Mouse (Mus musculus) stomach, embryonic 16.5 days (tissue): ENCODE measurements around the gene Kbtbd3. TPM values are rescaled to one million over a fixed set of nuclear protein-coding genes. Genes with fewer than 3 reads are reported as not detected.
A peak's percentile ranks its signal among the peaks of the same experiment; 100 is the strongest.

ENCODE experiments used
- ATAC-seq: fragments of 200-750 bp; cut with Nextera tagmentation; 2 replicates; pipeline ENCODE4 v1.8.0; 2017; ENCODE audit warnings: moderate number of reproducible peaks, moderate TSS enrichment; ENCODE audit not compliant: insufficient read depth, low FRiP score
- H3K27ac ChIP-seq: fragments of 300-500 bp; sonication (generic); 2 replicates; pipeline ENCODE4 v1.5.1; 2014; ENCODE audit warnings: low read length
- H3K27me3 ChIP-seq: fragments of 300-500 bp; sonication (generic); 2 replicates; pipeline ENCODE4 v1.6.1; 2014; ENCODE audit warnings: low read length, control low read depth, mixed read lengths; ENCODE audit not compliant: control insufficient read depth, insufficient read depth
- H3K36me3 ChIP-seq: fragments of 300-500 bp; sonication (generic); 2 replicates; pipeline ENCODE4 v1.6.1; 2014; ENCODE audit warnings: low read length; ENCODE audit not compliant: control insufficient read depth, insufficient read depth
- H3K4me1 ChIP-seq: fragments of 300-500 bp; sonication (generic); 2 replicates; pipeline ENCODE4 v1.6.1; 2014; ENCODE audit warnings: low read length, control low read depth, mixed read lengths; ENCODE audit not compliant: control insufficient read depth, insufficient read depth
- H3K4me2 ChIP-seq: fragments of 300-500 bp; sonication (generic); 2 replicates; pipeline ENCODE4 v1.6.1; 2014; ENCODE audit warnings: low read depth, low read length, mixed read lengths
- H3K4me3 ChIP-seq: fragments of 300-500 bp; sonication (generic); replicated peaks from 2 replicates; pipeline ENCODE4 v1.5.1; 2014; ENCODE audit warnings: mild to moderate bottlenecking, low read length
- H3K9ac ChIP-seq: fragments of 300-500 bp; sonication (generic); 2 replicates; pipeline ENCODE4 v1.6.1; 2014; ENCODE audit warnings: low read length
- H3K9me3 ChIP-seq: fragments of 300-500 bp; sonication (generic); replicated peaks from 2 replicates; pipeline ENCODE4 v1.6.1; 2016; ENCODE audit warnings: low read length, control low read depth; ENCODE audit not compliant: control insufficient read depth
- WGBS: fragments of 180-500 bp; shearing (Covaris S2); extraction: QIAGEN DNeasy Blood & Tissue Kit; methylation state at CpG from one replicate; pipeline ENCODE4 v1.1.7; 2014; 5-methylcytosine and 5-hydroxymethylcytosine counted together
- polyA plus RNA-seq: library from polyadenylated mRNA; unstranded; fragments of >200 nt; fragmentation: Nextera tagmentation; extraction: Ambion mirVana; gene quantifications from 2 replicates; pipeline ENCODE4 v1.2.1, GENCODE M21; 2015

Kbtbd3 gene
- 6.2 and 7.8 TPM in 2 replicates for polyA plus RNA-seq

DNA sequence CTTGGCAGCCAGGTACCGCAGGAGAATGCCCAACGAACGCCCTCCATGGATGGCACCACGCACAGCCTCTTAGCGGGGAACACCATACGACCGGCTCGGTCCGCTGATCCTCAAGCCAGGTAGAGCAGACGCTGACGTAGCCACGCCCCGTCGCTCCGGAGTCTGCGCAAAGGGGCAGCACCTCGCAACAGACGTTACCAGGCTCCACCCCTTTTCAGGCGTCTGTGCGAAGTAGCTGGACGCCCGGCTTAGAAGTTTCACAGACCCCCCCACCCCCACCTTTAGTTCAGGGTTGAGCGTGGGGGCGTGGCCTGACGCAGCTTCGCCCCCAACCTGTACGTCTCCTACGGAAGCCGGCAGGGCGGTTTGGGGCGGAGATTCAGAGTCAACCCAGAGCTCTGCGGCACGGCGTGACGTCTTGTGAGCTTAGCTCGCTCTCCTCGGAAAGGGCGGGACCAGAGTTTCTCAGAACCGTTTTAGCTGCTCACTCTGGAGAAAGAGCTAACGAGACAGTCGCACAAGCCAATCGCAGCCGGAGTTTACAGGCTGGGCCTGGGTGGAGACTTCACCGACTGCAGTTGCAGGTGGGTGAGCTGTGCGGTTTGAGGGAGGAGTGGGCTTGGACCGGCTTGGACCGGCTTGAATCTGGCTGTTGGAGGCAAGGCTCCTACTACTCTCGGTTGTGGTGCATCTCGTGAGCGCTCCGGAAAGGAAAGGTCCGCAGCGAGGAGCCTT is at the start of gene Kbtbd3, which contains the start of gene Aasdhppt:
TSS of gene Kbtbd3 (plus strand) at position 483 of the 735 bp plus-strand sequence.
TSS of gene Aasdhppt (minus strand) at position 121 of the 735 bp plus-strand sequence.
- Histone ChIP-seq H3K4me2 (peak within 1 kb of the TSS; percentile 79), H3K27me3 (no peaks in the 10 kb centered on the region), H3K9me3 (no peaks in the 10 kb centered on the region), H3K4me3 (peak within 1 kb of the TSS; percentile 83), H3K36me3 (no peaks in the 10 kb centered on the region), H3K9ac (peak within 1 kb of the TSS; percentile 91), H3K4me1 (peaks cover 14% of the 10 kb centered on the region; the same call in 1 of the 2 replicates), H3K27ac (peak within 1 kb of the TSS; percentile 91)
- ATAC-seq: peak; percentile 98
- WGBS: under 1% methylated on average over 53 of the region's 53 CpGs

DNA sequence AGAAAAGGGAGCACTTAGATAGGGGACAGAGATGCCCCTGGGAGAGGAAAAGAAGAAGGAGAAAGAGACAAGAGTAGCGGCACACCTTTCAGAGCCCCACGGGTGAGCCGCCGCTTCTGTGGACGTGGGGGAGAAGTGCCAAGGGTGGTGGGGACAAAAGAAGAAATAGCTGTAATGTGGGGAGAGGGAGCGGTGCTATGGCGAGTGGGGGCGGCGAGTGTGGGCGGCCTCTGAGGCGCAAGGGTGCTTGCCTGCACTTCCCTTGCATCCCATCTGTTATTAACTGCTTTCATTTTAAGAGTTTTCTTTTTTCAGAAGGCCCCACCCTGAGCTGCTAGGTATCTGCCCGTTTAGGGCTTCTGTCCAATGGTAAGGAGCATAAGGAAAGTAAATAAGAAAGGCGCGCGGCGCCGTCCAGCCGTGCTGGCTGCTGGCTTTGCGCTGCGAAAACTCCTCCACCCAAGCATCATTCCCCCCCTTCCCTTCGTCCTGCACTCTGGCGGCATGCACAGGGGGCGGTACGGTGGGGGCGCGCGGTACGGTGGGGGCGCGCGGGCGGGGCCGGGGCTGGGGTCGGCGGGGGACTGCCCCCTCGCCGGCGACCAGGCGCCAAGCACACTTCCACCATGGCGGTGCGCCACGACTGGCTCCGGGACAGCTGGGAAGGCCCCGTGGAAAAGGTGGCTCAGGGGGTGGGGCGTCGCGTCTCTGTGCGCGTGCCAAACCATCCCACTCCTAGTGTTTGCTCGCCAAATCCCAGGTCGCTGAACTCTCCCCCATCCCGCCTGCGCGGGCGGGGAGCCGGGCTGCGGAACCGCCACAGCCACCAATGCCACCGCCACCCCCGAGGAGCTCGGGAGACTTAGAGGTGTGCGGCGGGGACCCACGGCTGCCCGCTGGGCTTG is 49.5 kb upstream of the Kbtbd3 start:
- ATAC-seq: peak; percentile 50
- 52% methylated on average over 65 of the region's 65 CpGs for WGBS
- no peaks in the 10 kb centered on the region for H3K4me1 ChIP-seq
- no peaks in the 10 kb centered on the region for H3K36me3 ChIP-seq
- no peak overlapping the region for H3K27ac ChIP-seq
- peaks cover 10% of the 10 kb centered on the region for H3K9me3 ChIP-seq
- H3K4me2 ChIP-seq: no peak overlapping the region
- H3K9ac ChIP-seq: no peak overlapping the region
- peak overlapping the region; percentile 28 for H3K4me3 ChIP-seq
- no peaks in the 10 kb centered on the region for H3K27me3 ChIP-seq

GRCm38 (mm10) chr9:4260746-4261090 is 48.9 kb upstream of the Kbtbd3 start:
- H3K9ac ChIP-seq: no peak overlapping the region
- H3K4me3 ChIP-seq: peak overlapping the region; percentile 28
- no peak overlapping the region for H3K27ac ChIP-seq
- H3K4me1 ChIP-seq: no peaks in the 10 kb centered on the region
- H3K9me3 ChIP-seq: peaks cover 10% of the 10 kb centered on the region
- H3K27me3 ChIP-seq: no peaks in the 10 kb centered on the region
- no peak; the same call in 1 of the 2 replicates for ATAC-seq
- no peak overlapping the region for H3K4me2 ChIP-seq
- WGBS: 65% methylated on average over 12 of the region's 12 CpGs
- no peaks in the 10 kb centered on the region for H3K36me3 ChIP-seq

DNA sequence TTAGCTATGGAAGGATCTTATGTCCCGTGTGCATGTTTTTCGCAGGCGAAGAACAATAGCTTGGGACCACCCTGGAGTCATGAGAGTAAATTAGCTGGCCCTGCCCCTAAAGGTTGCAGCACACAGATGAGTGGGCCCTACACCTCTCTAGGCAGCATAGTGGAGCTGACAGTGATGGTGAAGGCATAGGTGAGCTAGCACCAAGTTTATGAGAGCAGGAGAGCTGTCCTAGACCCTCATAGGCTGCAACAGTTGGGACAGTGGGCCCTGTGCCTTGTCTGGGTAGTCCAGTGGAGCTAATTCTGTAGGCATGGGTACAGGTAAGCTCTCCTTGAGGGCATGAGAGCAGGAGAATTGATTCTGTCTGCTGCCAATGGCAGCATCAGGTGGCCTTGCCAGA is 42.8 kb upstream of the Kbtbd3 start:
- no peaks in the 10 kb centered on the region for H3K9me3 ChIP-seq
- H3K4me2 ChIP-seq: no peak overlapping the region
- no peak overlapping the region for H3K4me3 ChIP-seq
- ATAC-seq: no peak
- no peaks in the 10 kb centered on the region for H3K36me3 ChIP-seq
- WGBS: 94% methylated on average over 3 of the region's 3 CpGs
- no peaks in the 10 kb centered on the region for H3K27me3 ChIP-seq
- H3K27ac ChIP-seq: no peak overlapping the region
- H3K4me1 ChIP-seq: no peaks in the 10 kb centered on the region
- no peak overlapping the region for H3K9ac ChIP-seq

- Histone ChIP-seq H3K4me2 (no peak overlapping the region), H3K4me3 (no peak overlapping the region), H3K9ac (no peak overlapping the region), H3K27ac (no peak overlapping the region), H3K4me1 (no peaks in the 10 kb centered on the region), H3K36me3 (peaks cover 4% of the 10 kb centered on the region), H3K27me3 (no peaks in the 10 kb centered on the region), H3K9me3 (no peaks in the 10 kb centered on the region)
- no peak for ATAC-seq
- 36% methylated on average over 3 of the region's 3 CpGs for WGBS
Measured at GRCm38 (mm10) chr9:4283850-4284249, 25.8 kb upstream of the Kbtbd3 start.

DNA sequence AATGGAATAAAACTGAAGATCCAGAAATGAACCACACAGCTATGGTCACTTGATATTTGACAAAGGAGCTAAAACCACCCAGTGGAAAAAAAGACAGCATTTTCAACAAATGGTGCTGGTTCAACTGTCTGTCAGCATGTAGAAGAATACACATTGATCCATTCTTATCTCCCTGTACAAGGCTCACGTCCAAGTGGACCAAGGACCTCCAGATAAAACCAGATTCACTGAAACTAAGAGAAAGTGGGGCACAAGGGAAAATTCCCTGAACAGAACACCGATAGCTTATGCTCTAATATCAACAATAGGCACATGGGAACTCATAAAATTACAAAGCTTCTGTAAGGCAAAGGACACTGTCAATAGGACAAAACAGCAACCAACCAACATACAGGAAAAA is 9.2 kb upstream of the Kbtbd3 start:
- Histone ChIP-seq H3K9me3 (no peaks in the 10 kb centered on the region), H3K4me3 (no peak overlapping the region), H3K9ac (no peak overlapping the region), H3K27me3 (no peaks in the 10 kb centered on the region), H3K27ac (no peak overlapping the region), H3K4me1 (no peaks in the 10 kb centered on the region), H3K4me2 (no peak overlapping the region), H3K36me3 (peaks cover 13% of the 10 kb centered on the region; the same call in 1 of the 2 replicates)
- no peak for ATAC-seq
- 80% methylated on average over 2 of the region's 2 CpGs for WGBS

DNA sequence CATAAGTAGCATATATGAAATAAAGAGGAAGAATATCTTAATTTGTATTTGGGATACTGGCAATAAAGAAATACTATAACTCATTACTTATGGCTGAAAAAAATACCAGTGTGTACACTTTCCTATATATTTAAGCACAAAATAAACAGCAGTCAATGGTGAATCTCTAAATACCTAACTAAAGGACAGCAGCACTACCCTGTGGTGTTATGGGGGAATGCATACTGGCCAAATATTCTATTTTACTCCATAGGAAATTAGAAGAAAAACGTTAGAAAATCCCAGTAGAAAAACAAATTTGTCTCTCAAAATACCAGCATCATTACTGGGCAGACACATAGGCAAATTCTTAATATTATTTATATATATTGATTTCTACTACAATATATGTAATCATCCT is 4.8 kb upstream of the Kbtbd3 start:
- no peaks in the 10 kb centered on the region for H3K27me3 ChIP-seq
- WGBS: 50% methylated on average over 1 of the region's 1 CpGs
- no peak for ATAC-seq
- H3K4me3 ChIP-seq: no peak overlapping the region
- no peak overlapping the region for H3K27ac ChIP-seq
- no peak overlapping the region for H3K9ac ChIP-seq
- no peak overlapping the region for H3K4me2 ChIP-seq
- H3K36me3 ChIP-seq: peaks cover 7% of the 10 kb centered on the region; the same call in 1 of the 2 replicates
- no peaks in the 10 kb centered on the region for H3K9me3 ChIP-seq
- H3K4me1 ChIP-seq: peaks cover 6% of the 10 kb centered on the region; the same call in 1 of the 2 replicates

- no peaks in the 10 kb centered on the region for H3K9me3 ChIP-seq
- H3K9ac ChIP-seq: peak overlapping the region; percentile 85
- WGBS: under 1% methylated on average over 36 of the region's 36 CpGs
- peak; percentile 34; the same call in 1 of the 2 replicates for ATAC-seq
- no peaks in the 10 kb centered on the region for H3K27me3 ChIP-seq
- H3K4me2 ChIP-seq: peak overlapping the region; percentile 63
- peaks cover 14% of the 10 kb centered on the region; the same call in 1 of the 2 replicates for H3K4me1 ChIP-seq
- H3K36me3 ChIP-seq: no peaks in the 10 kb centered on the region
- peak overlapping the region; percentile 83 for H3K4me3 ChIP-seq
- H3K27ac ChIP-seq: peak overlapping the region; percentile 82
Measured at GRCm38 (mm10) chr9:4308628-4309350, 844 bp upstream of the Kbtbd3 start.
